Mouse (Mus musculus): ENCODE results near the gene Dhrs7c.

Gene Dhrs7c

GRCm38 (mm10) chr11:67839810-67840209, 41.8 kb downstream of the Dhrs7c start:
- no peak for DNase-seq (ENCODE audit: low spot score)

DNA sequence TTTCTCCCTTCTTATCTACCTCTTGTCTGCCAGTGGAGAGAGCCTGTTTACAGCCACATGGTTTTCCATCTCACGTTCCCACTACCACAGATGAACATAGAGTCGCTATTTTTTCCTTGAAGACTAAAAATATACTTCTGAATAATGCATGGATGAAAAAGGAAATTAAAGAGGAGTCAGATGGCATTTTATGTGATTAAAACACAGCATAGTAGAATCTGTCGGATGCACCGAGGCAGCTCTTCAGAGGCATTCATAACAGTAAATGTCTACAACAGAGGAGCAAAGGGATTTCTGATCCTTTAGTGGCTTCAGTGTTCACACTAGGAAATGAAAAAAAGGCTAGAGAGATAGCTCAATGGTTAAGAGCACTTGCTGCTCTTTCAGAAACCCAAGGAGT, 47.2 kb downstream of the Dhrs7c start:
- DNase-seq (ENCODE audit: low spot score): no peak

DNA sequence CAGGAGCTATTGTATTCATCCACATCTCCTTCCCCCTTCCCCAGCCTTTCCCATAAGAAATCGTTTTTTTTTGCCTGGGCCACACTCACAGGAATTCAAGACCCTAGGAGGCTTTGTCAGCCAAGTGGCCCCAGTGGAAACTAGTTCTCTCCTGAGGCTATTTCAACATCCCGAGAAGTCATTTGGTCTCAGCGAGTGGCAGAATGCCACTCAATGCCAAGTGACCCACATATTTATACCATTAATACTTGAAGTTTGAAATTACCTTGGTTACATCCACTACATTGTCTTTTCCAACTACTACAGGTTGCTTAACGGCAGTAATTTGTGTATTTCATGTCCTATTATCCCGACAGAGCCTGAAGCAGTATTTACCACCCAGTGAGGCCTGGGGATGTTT, 53.8 kb downstream of the Dhrs7c start:
- DNase-seq (ENCODE audit: low spot score): no peak

- DNase-seq (ENCODE audit: low spot score): no peak
Observed at GRCm38 (mm10) chr11:67853996-67854395, 56.0 kb downstream of the Dhrs7c start.

DNA sequence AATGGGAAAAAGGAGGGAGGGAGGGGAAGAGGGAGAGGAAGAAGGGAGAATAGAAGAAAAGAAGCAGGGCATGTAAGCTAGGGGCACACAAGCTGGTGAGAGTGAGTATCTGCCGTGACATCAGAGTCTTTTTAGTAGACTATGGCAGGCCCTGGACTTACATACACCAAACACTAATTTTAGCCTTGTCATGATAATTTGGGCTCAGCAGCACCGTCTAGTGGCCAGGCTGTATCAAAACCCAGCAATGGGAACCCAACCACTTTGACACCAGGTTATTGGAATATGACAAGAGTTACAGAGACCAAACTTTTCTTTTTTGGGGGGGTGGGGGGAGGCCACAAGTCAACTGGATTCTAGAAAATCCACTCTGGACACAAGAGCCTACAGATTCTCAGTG, 57.0 kb downstream of the Dhrs7c start:
- no peak for DNase-seq (ENCODE audit: low spot score)

DNA sequence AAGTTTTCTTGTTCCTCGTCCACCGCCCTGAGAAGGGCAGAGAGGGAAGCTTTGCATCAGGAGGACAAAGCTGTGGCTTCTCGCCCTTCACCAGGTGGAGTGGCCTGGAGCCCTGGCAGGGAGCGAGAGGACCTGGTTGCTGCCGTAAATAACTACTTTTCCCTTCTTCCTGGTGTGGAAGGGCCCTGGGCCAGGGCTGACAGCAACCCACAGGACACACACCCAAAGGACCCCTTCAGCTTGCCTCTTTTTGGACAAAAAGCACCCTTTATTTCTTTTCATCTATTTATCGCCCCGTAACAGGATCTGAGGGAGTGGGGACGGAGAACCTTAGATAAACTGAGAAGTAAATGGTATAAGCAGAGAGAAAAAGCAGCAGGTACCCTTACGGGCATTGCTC, 60.5 kb downstream of the Dhrs7c start:
- DNase-seq (ENCODE audit: low spot score): no peak

DNA sequence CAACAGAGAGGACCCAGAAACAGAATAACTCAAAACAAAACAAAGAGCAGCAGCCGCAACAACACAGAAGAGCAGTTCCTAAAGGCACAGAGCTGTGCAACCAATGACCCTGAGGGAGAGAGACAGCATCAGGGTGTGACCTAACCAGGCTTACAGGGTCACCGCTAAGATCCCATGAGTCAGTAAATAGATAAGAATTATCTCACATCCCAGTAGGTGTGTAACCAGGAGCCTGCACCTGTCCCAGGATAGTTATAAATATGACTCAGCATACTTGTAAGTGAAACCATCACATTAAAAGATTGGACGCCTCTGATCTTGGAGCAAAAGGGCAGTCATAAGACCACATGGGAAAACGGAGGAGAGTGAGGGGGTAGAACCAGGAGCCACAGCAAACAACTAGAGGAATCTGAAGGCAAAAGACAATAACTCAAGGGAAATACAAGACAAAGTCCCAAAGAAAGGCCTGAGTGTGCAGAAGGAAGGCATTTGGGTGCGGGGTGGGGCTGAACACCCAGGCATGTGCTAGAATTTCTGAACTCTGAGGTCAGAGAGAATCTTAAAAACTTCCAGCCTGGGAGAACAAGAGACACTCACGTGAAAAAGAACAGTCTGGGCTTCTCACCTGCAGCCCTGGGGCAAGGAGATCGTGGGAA, 62.9 kb downstream of the Dhrs7c start:
- DNase-seq (ENCODE audit: low spot score): no peak

DNA sequence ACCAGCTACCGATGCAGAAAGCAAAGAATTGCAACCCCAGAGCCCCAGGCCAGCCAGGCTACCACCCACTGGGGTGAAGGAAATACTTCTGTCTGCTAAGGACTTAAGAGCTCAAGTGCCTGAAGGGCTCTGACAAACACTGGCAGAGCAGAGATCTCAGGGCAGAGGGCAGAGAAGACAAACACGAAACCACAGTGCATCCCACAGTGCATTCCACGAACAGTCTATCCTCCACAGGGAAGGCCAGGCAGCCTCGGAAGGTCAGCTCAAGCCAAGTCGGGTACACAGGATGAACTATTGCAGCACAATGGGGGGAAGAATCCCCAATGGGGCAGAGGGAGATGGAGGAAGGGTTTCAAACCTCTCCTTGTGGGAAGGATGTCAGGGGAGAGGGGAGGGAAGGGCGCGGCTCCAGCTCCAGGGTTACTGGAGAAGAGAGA, 63.4 kb downstream of the Dhrs7c start:
- no peak for DNase-seq (ENCODE audit: low spot score)

DNA sequence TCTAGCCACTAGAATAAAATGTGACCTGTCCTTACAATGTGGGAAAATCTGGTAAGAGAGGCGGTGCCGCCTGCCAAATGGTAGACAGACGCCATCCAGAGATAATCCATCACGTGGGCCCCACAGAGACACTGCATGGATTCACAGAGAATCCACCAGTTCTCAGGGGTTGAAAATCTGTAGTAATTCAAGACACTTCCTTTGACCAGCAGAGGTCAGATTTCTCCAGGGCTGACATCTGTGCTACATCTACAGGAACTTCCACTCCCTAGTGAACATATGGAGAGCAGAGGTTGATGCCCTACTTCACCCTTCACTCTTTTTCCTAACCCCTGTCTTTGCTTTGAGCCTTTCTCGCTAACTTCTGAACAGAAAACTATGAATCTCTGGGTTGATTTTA, 67.1 kb downstream of the Dhrs7c start:
- DNase-seq (ENCODE audit: low spot score): no peak

All from left cerebral cortex, adult 11 months (tissue).